Mouse (Mus musculus): Measurements from ENCODE around the gene Gli3.

GRCm38 (mm10) chr13:15517048-15517760, 54.2 kb downstream of the Gli3 start:
- TF ChIP-seq POLR2A (IDR thresholded peaks at IDR 0.05; ENCODE audit: insufficient read depth, low read length) (no peak), EP300 (IDR thresholded peaks at IDR 0.05; ENCODE audit: insufficient read depth, low read depth, low read length) (no peak), CTCF (IDR thresholded peaks at IDR 0.05; ENCODE audit: low read depth, low read length) (no peak)
